Mouse (Mus musculus) erythroblast, embryonic 14.5 days (primary cell): ENCODE results near the gene Chst4. TPM values are rescaled to one million over a fixed set of nuclear protein-coding genes. Genes with fewer than 3 reads are reported as not detected.

Experiments
- H3K27me3 ChIP-seq: 2 replicates; pipeline ENCODE4 v1.6.1; 2012; ENCODE audit warnings: inconsistent platforms; ENCODE audit not compliant: control insufficient read depth
- H3K36me3 ChIP-seq: 2 replicates; pipeline ENCODE4 v1.6.1; 2012; ENCODE audit warnings: mild to moderate bottlenecking, inconsistent platforms; ENCODE audit not compliant: control insufficient read depth
- H3K4me1 ChIP-seq: 2 replicates; pipeline ENCODE4 v1.6.1; 2012; ENCODE audit warnings: inconsistent platforms; ENCODE audit not compliant: control insufficient read depth
- H3K4me3 ChIP-seq: replicated peaks from 2 replicates; pipeline ENCODE3; 2012; ENCODE audit warnings: moderate library complexity, mild to moderate bottlenecking, inconsistent platforms
- H3K9me3 ChIP-seq: 2 replicates; pipeline ENCODE4 v1.6.1; 2012; ENCODE audit warnings: low read length, inconsistent platforms, mixed read lengths; ENCODE audit not compliant: control insufficient read depth
- GATA1 ChIP-seq: IDR thresholded peaks from 2 replicates; pipeline ENCODE4 v1.6.1; 2012; ENCODE audit warnings: low read length, inconsistent platforms, mixed read lengths
- TAL1 ChIP-seq: IDR thresholded peaks from 3 replicates; pipeline ENCODE4 v1.6.1; 2012; ENCODE audit warnings: low read length, inconsistent platforms, mixed read lengths
- polyA plus RNA-seq: library from polyadenylated mRNA; stranded (reverse); fragments of >175 nt; gene quantifications from 2 replicates; pipeline ENCODE4 v1.2.3, GENCODE M21; 2012

The Chst4 gene
- polyA plus RNA-seq = not detected in 2 replicates

DNA sequence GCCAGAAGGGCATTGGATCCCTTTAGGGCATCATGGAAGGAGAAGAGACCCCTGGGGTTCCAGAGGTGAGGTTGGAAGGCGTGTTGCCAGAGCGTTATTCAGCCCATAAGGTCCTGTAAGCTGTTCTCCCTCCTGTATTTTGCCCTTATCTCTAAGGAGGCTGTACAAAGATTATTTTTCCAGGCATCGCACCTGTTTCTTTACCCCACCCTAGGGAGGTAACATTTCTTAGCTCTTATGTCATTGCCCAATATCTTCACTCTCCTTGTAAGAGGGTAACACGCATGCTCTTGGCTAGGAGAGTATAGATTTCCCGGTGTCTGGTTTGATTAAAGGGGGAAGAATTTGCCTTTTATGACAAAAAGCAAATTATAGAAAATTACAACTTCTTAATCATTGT lies at the start of gene Chst4:
Gene Chst4, minus strand, starts transcription at position 82 of the 400 bp plus-strand sequence.
- 0 out of 2 replicates have a peak, but pooled peaks cover 2% of the 10 kb centered on the region for H3K9me3 ChIP-seq
- H3K4me1 ChIP-seq = no peaks in the 10 kb centered on the region
- H3K27me3 ChIP-seq = no peaks in the 10 kb centered on the region
- TF ChIP-seq TAL1 (no peak), GATA1 (no peak)
- no peak within 1 kb of the TSS for H3K4me3 ChIP-seq
- no peaks in the 10 kb centered on the region for H3K36me3 ChIP-seq

DNA sequence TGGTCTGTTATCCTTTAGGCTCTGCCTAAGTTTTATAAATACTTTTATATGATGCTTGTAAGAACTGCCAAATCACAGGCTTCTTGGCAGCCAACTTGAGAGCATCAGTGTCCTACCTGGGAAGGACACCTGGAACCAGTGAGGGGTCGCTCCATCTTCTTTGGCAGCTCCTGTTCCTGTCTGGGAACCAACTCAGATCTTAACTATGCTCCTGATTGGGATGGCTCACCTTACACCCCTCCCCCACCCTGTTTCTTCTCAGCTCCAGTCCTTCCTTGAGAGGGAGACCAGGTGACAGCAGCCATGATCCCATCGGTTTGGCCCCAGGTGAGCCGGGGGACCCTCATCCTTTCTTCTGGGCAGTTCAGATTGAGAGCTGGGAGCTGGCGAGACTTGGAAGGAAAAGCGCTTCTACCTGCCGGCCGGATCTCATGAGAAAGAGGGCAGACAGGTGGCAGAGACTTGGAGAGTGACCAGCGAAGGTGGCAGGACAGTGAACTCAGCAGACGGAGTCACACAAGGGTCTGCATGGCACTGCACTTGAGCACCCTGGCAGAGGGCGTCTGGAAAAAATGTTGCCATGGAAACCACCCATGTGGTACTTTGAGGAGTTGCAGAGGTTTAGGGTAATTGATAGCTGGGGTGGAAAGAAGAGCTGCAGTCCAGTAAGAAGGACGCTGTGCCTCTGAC lies 43.0 kb upstream of the Chst4 start:
- H3K27me3 ChIP-seq = peaks cover 7% of the 10 kb centered on the region

GRCm38 (mm10) chr8:110079282-110080221 lies 40.0 kb upstream of the Chst4 start, which contains the start of gene Zfp612:
Zfp612 (plus strand) TSS chr8:110079746.
- Histone ChIP-seq H3K9me3 (no peaks in the 10 kb centered on the region), H3K36me3 (no peaks in the 10 kb centered on the region), H3K4me1 (peaks cover 9% of the 10 kb centered on the region), H3K27me3 (peaks cover 7% of the 10 kb centered on the region), H3K4me3 (peak within 1 kb of the TSS; percentile 63)
- no peak for TF ChIP-seq GATA1
- TF ChIP-seq TAL1 = no peak

More for the DNA sequence above, 43.0 kb upstream of the Chst4 start:
- Histone ChIP-seq H3K4me3 (no peak overlapping the region), H3K36me3 (no peaks in the 10 kb centered on the region; the same call in 1 of the 2 replicates), H3K9me3 (peaks cover 3% of the 10 kb centered on the region; the same call in 1 of the 2 replicates), H3K4me1 (peaks cover 9% of the 10 kb centered on the region)
- TF ChIP-seq TAL1 (no peak), GATA1 (no peak)

- Histone ChIP-seq H3K36me3 (no peaks in the 10 kb centered on the region), H3K4me1 (peaks cover 3% of the 10 kb centered on the region), H3K4me3 (no peak overlapping the region), H3K9me3 (no peaks in the 10 kb centered on the region), H3K27me3 (peaks cover 1% of the 10 kb centered on the region)
- TF ChIP-seq TAL1 (no peak), GATA1 (no peak)
Measured at GRCm38 (mm10) chr8:110074496-110074895, 35.0 kb upstream of the Chst4 start.

DNA sequence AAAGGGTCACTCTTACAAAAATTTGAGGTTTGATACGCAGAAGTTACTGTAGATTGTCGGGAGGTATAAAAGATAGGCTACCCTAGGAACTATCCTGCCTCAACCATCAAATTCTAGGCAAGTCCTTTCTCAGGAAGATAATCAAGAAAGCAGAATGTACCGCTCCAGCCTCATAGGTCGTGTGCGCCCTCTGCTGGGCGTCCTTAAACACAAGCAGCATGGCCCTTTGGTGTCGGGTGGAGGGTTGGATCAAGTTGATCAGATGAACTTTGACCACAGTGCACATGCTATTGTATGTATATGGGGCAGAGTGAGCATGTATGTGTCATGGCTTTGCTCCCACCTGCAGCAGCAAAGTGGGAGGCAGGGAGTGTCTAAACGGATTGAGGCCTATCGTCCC lies 32.1 kb upstream of the Chst4 start:
- no peaks in the 10 kb centered on the region for H3K27me3 ChIP-seq
- H3K36me3 ChIP-seq = no peaks in the 10 kb centered on the region
- no peak overlapping the region for H3K4me3 ChIP-seq
- no peaks in the 10 kb centered on the region for H3K4me1 ChIP-seq
- TF ChIP-seq GATA1 (no peak), TAL1 (no peak)
- H3K9me3 ChIP-seq = peaks cover 3% of the 10 kb centered on the region; the same call in 1 of the 2 replicates

DNA sequence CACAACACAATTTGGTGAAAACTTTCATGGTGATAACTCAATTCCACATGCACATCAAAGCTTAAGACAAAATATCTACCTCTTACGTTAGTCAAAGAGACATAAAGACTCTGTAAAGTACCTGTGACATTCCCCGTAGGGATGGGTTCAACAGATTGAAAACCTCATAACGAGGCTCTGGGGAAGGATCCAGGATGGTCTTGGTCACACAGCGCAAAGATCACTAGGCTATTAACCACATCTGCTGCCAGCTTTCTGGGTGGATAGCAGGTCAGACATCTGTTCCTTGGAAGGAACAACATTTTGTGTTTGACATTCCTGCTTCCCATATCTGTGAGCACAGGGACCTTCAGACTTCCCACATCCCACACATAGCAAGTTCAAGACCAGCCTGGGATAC lies 30.2 kb upstream of the Chst4 start:
- peaks cover 6% of the 10 kb centered on the region; the same call in 1 of the 2 replicates for H3K9me3 ChIP-seq
- H3K36me3 ChIP-seq = no peaks in the 10 kb centered on the region

DNA sequence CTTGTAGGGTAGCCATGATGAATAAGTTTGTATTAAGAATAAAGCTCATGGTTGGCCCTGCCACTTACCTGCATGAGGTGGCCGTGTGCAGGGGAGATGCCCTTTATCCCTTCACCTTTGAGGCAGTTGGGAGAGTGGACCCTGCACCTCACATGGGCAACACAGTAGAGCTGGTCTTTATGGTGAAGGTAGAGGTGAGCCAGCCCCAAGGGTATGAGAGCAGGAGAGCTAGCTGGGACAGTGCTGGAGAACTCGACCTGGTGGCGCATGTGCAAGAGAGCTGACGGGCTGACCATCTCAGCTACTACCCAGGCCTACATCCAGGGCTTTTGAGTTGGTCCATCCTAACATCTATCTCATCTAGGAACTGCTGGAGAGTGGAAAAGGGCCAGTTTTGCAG lies 26.1 kb upstream of the Chst4 start:
- TF ChIP-seq GATA1 = no peak
- TF ChIP-seq TAL1 = no peak
- Histone ChIP-seq H3K4me3 (no peak overlapping the region), H3K36me3 (no peaks in the 10 kb centered on the region), H3K27me3 (no peaks in the 10 kb centered on the region), H3K4me1 (no peaks in the 10 kb centered on the region), H3K9me3 (peaks cover 6% of the 10 kb centered on the region; the same call in 1 of the 2 replicates)

More for the DNA sequence above, 30.2 kb upstream of the Chst4 start:
- Histone ChIP-seq H3K4me3 (no peak overlapping the region), H3K27me3 (no peaks in the 10 kb centered on the region), H3K4me1 (no peaks in the 10 kb centered on the region)
- TF ChIP-seq TAL1 (no peak), GATA1 (no peak)

DNA sequence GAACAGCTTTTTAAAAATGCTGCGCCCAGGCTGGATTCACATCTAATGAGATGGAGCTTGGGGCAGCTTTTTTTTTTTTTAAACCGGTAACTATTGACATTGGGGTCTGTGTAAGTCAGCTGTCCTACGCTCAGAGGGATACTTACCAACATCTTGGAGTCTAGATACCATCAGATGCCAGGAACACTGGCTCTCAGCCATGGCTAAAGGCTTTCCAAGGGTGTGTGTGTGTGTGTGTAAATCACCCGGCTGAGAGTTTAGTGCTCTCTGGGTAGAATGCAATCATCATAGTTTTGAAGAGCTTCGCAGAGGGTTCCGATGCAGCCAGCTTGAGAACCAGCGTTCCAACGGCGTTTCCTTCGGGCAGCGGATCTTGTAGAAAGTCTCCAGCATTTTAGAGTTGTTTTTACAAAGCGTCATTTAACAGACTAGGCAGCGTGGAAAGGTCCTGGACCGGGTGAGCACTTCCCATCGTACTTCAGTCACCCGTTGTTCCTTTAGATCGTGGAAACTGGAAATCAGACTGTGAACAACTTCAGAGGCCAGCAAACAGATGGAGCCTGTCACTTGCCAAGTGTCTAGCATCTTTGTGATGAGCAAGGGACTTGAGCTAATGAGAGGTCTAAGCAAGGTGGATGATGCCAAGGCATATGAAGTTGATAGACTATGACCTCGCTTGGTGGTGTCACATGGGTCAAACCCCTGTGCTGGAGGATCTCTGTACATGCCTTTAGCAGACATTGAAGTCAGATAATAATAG lies 25.2 kb upstream of the Chst4 start:
- Histone ChIP-seq H3K4me3 (no peak overlapping the region), H3K27me3 (no peaks in the 10 kb centered on the region), H3K9me3 (peaks cover 6% of the 10 kb centered on the region; the same call in 1 of the 2 replicates), H3K36me3 (no peaks in the 10 kb centered on the region), H3K4me1 (no peaks in the 10 kb centered on the region)
- TF ChIP-seq TAL1 (no peak), GATA1 (no peak)
